Mouse (Mus musculus): ENCODE data around the gene Slc35f4. TPM values are rescaled to one million over a fixed set of nuclear protein-coding genes. Genes with fewer than 3 reads are reported as not detected.

Slc35f4 gene
- 0.10 and 0.20 TPM in 2 replicates for polyA plus RNA-seq (2012; rRNA removed)

DNA sequence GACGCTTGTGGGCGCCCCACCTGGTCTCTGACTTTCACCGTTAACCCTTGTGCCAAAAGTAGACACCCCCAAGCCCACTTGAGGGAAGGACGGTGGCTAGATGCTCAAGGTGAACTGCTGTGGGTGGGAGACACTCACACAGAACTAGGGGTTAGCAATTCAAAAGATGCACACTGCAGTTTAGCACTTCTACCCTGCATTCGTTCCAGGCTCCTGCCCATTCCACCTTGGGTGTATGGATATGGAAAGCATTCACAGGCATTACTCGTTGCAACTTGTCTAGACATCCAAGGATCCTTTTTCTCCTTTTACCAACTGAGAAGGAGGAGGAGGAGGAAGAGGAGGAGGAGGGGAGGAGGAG lies at the start of gene Slc35f4:
Gene Slc35f4, minus strand, starts transcription at position 116 of the 361 bp plus-strand sequence.
- no peaks in the 10 kb centered on the region for H3K36me3 ChIP-seq (ENCODE audit: control insufficient read depth, insufficient read depth, low read length)
- TF ChIP-seq CTCF (IDR thresholded peaks at IDR 0.05; ENCODE audit: control insufficient read depth, insufficient read depth, insufficient replicate concordance, low read depth, low read length), result no peak
- TF ChIP-seq POLR2A (IDR thresholded peaks at IDR 0.05; ENCODE audit: control insufficient read depth, low read depth, low read length), result no peak
- peaks cover 6% of the 10 kb centered on the region; the same call in 1 of the 2 replicates for H3K4me1 ChIP-seq (ENCODE audit: control insufficient read depth, insufficient read depth, low read length)
- no peak within 1 kb of the TSS for H3K27ac ChIP-seq (ENCODE audit: control insufficient read depth, insufficient read depth, low read depth, low read length)
- H3K27me3 ChIP-seq (ENCODE audit: control insufficient read depth, insufficient read depth, low read length), result no peaks in the 10 kb centered on the region
- no peak within 1 kb of the TSS; the same call in 1 of the 2 replicates for H3K4me3 ChIP-seq (ENCODE audit: control insufficient read depth, low read depth, low read length)

GRCm38 (mm10) chr14:49568369-49568768 lies 42.5 kb upstream of the Slc35f4 start:
- no peaks in the 10 kb centered on the region for H3K27me3 ChIP-seq (ENCODE audit: control insufficient read depth, insufficient read depth, low read length)
- H3K4me1 ChIP-seq (ENCODE audit: control insufficient read depth, insufficient read depth, low read length), result no peaks in the 10 kb centered on the region
- H3K36me3 ChIP-seq (ENCODE audit: control insufficient read depth, insufficient read depth, low read length), result no peaks in the 10 kb centered on the region
- no peak overlapping the region for H3K27ac ChIP-seq (ENCODE audit: control insufficient read depth, insufficient read depth, low read depth, low read length)
- TF ChIP-seq POLR2A (IDR thresholded peaks at IDR 0.05; ENCODE audit: control insufficient read depth, low read depth, low read length), result no peak
- no peak for TF ChIP-seq CTCF (IDR thresholded peaks at IDR 0.05; ENCODE audit: control insufficient read depth, insufficient read depth, insufficient replicate concordance, low read depth, low read length)
- H3K4me3 ChIP-seq (ENCODE audit: control insufficient read depth, low read depth, low read length), result no peak overlapping the region

DNA sequence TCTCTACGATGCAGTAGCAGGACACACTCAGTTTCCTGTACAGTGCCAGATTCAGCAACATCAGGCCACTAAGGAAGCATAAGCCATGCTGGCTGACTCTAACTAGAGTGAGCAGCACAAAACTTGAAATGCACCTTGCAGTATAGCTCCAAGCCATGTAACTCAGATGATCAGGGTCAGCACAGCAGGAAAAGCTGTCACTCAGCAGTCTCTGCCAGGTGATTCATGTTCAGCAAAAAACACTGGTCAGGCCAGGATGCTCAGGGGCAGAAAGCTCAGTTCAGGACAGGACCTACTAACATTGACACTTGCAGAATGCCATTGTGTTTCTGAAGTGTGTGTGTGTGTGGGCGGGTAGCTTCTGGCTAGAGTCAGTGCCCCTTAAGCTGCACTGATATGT lies 34.9 kb upstream of the Slc35f4 start:
- TF ChIP-seq CTCF (IDR thresholded peaks at IDR 0.05; ENCODE audit: control insufficient read depth, insufficient read depth, insufficient replicate concordance, low read depth, low read length) (no peak), POLR2A (IDR thresholded peaks at IDR 0.05; ENCODE audit: control insufficient read depth, low read depth, low read length) (no peak)
- Histone ChIP-seq H3K36me3 (ENCODE audit: control insufficient read depth, insufficient read depth, low read length) (no peaks in the 10 kb centered on the region), H3K4me3 (ENCODE audit: control insufficient read depth, low read depth, low read length) (no peak overlapping the region), H3K27ac (ENCODE audit: control insufficient read depth, insufficient read depth, low read depth, low read length) (no peak overlapping the region), H3K27me3 (ENCODE audit: control insufficient read depth, insufficient read depth, low read length) (no peaks in the 10 kb centered on the region), H3K4me1 (ENCODE audit: control insufficient read depth, insufficient read depth, low read length) (no peaks in the 10 kb centered on the region)

DNA sequence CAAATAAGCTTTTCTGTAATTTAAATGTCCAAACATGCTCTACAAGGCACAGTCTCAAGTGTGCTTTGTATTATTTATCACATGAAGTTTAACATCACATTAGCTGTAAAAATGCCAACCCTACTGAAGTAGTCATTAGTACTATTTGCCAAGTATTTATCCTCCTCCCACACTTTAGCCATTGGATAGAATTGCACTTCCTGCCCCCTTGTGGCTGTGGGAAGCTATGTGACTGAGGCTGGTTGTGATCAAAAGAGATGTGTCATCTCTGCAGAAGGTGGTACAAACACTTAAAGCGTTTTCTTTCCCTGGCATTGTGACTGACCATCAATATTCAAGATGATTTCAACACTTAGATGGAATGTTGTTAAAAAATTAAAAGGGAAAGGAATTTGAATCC lies 14.3 kb upstream of the Slc35f4 start:
- Histone ChIP-seq H3K27me3 (ENCODE audit: control insufficient read depth, insufficient read depth, low read length) (no peaks in the 10 kb centered on the region), H3K27ac (ENCODE audit: control insufficient read depth, insufficient read depth, low read depth, low read length) (no peak overlapping the region), H3K4me1 (ENCODE audit: control insufficient read depth, insufficient read depth, low read length) (no peaks in the 10 kb centered on the region), H3K36me3 (ENCODE audit: control insufficient read depth, insufficient read depth, low read length) (no peaks in the 10 kb centered on the region), H3K4me3 (ENCODE audit: control insufficient read depth, low read depth, low read length) (no peak overlapping the region)
- TF ChIP-seq CTCF (IDR thresholded peaks at IDR 0.05; ENCODE audit: control insufficient read depth, insufficient read depth, insufficient replicate concordance, low read depth, low read length) (no peak), POLR2A (IDR thresholded peaks at IDR 0.05; ENCODE audit: control insufficient read depth, low read depth, low read length) (no peak)

DNA sequence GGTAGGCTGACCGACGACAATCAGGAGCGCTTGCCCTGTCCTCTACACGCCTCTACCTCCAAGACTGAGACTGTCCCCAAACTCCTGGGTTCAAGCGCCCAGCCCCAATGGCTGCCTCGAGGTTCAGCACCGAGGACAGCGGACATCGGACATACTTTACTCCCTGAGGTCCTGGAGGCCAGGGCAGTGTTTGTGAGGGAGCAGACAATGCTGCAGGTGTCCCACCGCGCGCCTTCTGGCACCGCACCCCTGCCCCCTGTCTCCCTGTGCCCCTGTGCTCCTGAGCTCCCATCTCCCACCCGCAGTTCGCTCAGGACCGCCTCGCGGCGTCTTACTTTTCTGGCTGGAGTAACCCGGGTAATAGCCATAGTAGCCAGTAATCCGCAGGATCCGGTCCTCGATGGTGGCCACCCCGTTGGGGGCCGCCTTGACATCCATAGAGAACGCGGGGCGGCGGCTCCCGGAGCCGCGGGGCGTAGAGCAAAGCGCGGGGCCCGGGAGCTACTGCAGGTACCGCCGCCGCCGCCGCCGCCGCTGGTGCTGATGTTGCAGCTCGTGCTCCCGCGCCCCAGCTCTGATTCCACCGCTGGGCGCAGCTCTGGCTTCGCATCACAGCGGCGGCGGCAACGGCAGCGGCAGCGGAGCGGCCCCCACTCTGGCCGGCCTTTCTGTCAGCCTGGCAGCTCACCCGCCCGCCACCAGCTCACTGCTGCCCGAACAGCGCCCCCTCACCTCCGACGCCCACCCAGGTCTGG lies 493 bp downstream of the Slc35f4 start:
- Histone ChIP-seq H3K27me3 (ENCODE audit: control insufficient read depth, insufficient read depth, low read length) (no peaks in the 10 kb centered on the region), H3K4me3 (ENCODE audit: control insufficient read depth, low read depth, low read length) (no peak overlapping the region; the same call in 1 of the 2 replicates), H3K36me3 (ENCODE audit: control insufficient read depth, insufficient read depth, low read length) (no peaks in the 10 kb centered on the region), H3K27ac (ENCODE audit: control insufficient read depth, insufficient read depth, low read depth, low read length) (no peak overlapping the region), H3K4me1 (ENCODE audit: control insufficient read depth, insufficient read depth, low read length) (peaks cover 6% of the 10 kb centered on the region; the same call in 1 of the 2 replicates)
- TF ChIP-seq POLR2A (IDR thresholded peaks at IDR 0.05; ENCODE audit: control insufficient read depth, low read depth, low read length), result no peak
- no peak for TF ChIP-seq CTCF (IDR thresholded peaks at IDR 0.05; ENCODE audit: control insufficient read depth, insufficient read depth, insufficient replicate concordance, low read depth, low read length)

DNA sequence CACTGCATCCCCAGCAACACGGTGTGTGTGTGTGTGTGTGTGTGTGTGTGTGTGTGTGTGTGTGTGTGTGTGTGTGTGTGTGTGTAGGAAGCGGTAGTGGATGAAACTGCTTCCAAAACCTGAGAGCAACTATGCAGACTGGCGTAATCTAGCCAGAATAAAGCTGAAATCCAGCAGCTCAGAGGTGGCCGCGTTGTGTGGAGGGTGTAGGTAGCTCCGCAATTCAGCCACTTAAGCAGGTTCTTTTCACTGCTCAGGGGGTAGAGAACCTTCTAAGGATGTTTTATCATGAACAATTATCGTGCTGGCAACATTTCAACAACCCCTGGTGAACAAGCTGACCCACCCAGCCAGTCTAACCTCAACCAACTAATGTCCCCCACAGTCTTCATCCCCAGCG lies 1.2 kb downstream of the Slc35f4 start:
- H3K4me3 ChIP-seq (ENCODE audit: control insufficient read depth, low read depth, low read length), result no peak overlapping the region
- TF ChIP-seq POLR2A (IDR thresholded peaks at IDR 0.05; ENCODE audit: control insufficient read depth, low read depth, low read length) (no peak), CTCF (IDR thresholded peaks at IDR 0.05; ENCODE audit: control insufficient read depth, insufficient read depth, insufficient replicate concordance, low read depth, low read length) (no peak)

GRCm38 (mm10) chr14:49515096-49515665 lies 10.7 kb downstream of the Slc35f4 start:
- no peaks in the 10 kb centered on the region for H3K36me3 ChIP-seq (ENCODE audit: control insufficient read depth, insufficient read depth, low read length)
- H3K27me3 ChIP-seq (ENCODE audit: control insufficient read depth, insufficient read depth, low read length), result no peaks in the 10 kb centered on the region
- H3K27ac ChIP-seq (ENCODE audit: control insufficient read depth, insufficient read depth, low read depth, low read length), result no peak overlapping the region
- no peak for TF ChIP-seq POLR2A (IDR thresholded peaks at IDR 0.05; ENCODE audit: control insufficient read depth, low read depth, low read length)
- no peak for TF ChIP-seq CTCF (IDR thresholded peaks at IDR 0.05; ENCODE audit: control insufficient read depth, insufficient read depth, insufficient replicate concordance, low read depth, low read length)
- no peaks in the 10 kb centered on the region for H3K4me1 ChIP-seq (ENCODE audit: control insufficient read depth, insufficient read depth, low read length)
- H3K4me3 ChIP-seq (ENCODE audit: control insufficient read depth, low read depth, low read length), result no peak overlapping the region

More for the DNA sequence above, 1.2 kb downstream of the Slc35f4 start:
- H3K36me3 ChIP-seq (ENCODE audit: control insufficient read depth, insufficient read depth, low read length), result no peaks in the 10 kb centered on the region
- no peak overlapping the region for H3K27ac ChIP-seq (ENCODE audit: control insufficient read depth, insufficient read depth, low read depth, low read length)
- H3K4me1 ChIP-seq (ENCODE audit: control insufficient read depth, insufficient read depth, low read length), result peaks cover 6% of the 10 kb centered on the region; the same call in 1 of the 2 replicates
- no peaks in the 10 kb centered on the region for H3K27me3 ChIP-seq (ENCODE audit: control insufficient read depth, insufficient read depth, low read length)
